Mouse (Mus musculus): ENCODE measurements at regions not wholly inside any gene's neighbourhood (a gene's known extent, or its start where the extent isn't known, plus 50 kb on each side); places are given as distances from the start of the nearest gene placed in this dataset.

- no peaks in the 10 kb centered on the region for H3K9me3 ChIP-seq (replicated peaks; ENCODE audit: insufficient read depth, low read length)
- TF ChIP-seq SIN3A (IDR thresholded peaks at IDR 0.05; ENCODE audit: low read length) (no peak), POLR2AphosphoS2 (IDR thresholded peaks at IDR 0.05; ENCODE audit: low read length) (no peak), JUND (IDR thresholded peaks at IDR 0.05; ENCODE audit: low read depth, low read length) (no peak), ZMIZ1 (IDR thresholded peaks at IDR 0.05; ENCODE audit: low read depth, low read length) (no peak), MEF2A (IDR thresholded peaks at IDR 0.05; ENCODE audit: extremely low read depth, insufficient replicate concordance, low read depth, low read length, poor library complexity, severe bottlenecking) (no peak), CTCF (IDR thresholded peaks at IDR 0.05 in 2 of 3, conservative IDR thresholded peaks at IDR 0.05 in 1 of 3; ENCODE audit: control insufficient read depth in 1 of 3, insufficient read depth in 1 of 3, low read depth in 2 of 3, low read length in 3 of 3, poor library complexity in 1 of 3, severe bottlenecking in 1 of 3) (no peak), MAZ (IDR thresholded peaks at IDR 0.05; ENCODE audit: low read depth, low read length) (no peak), RCOR1 (IDR thresholded peaks at IDR 0.05; ENCODE audit: low read depth, low read length) (no peak), BHLHE40 (IDR thresholded peaks at IDR 0.05; ENCODE audit: borderline replicate concordance, low read depth, low read length) (no peak), CHD2 (IDR thresholded peaks at IDR 0.05; ENCODE audit: low read length) (no peak), POLR2AphosphoS5 (IDR thresholded peaks at IDR 0.05; ENCODE audit: borderline replicate concordance, low read depth, low read length) (no peak), MYC (IDR thresholded peaks at IDR 0.05; ENCODE audit: low read depth, low read length) (no peak), TAL1 (IDR thresholded peaks at IDR 0.05; ENCODE audit: low read length) (no peak), KAT2A (conservative IDR thresholded peaks at IDR 0.05; ENCODE audit: low read depth, low read length) (no peak), GATA1 (IDR thresholded peaks at IDR 0.05; ENCODE audit: low read depth, low read length) (no peak), NELFE (IDR thresholded peaks at IDR 0.05; ENCODE audit: low read depth, low read length) (no peak), RAD21 (IDR thresholded peaks at IDR 0.05; ENCODE audit: low read depth, low read length) (no peak), HCFC1 (IDR thresholded peaks at IDR 0.05; ENCODE audit: low read depth, low read length) (no peak), ZNF384 (IDR thresholded peaks at IDR 0.05; ENCODE audit: low read depth, low read length) (no peak)
- no peak for DNase-seq (ENCODE audit: low read depth, low spot score)
- no peak overlapping the region for H3K9ac ChIP-seq (ENCODE audit: control insufficient read depth, low read depth, low read length, poor library complexity, severe bottlenecking)
- H3K36me3 ChIP-seq (ENCODE audit: control insufficient read depth in 1 of 2, insufficient read depth in 2 of 2, low read length in 2 of 2) = no peaks in the 10 kb centered on the region
- no peak overlapping the region for H3K27ac ChIP-seq (ENCODE audit: control insufficient read depth, low read depth, low read length)
- H3K27me3 ChIP-seq (ENCODE audit: control insufficient read depth in 1 of 2, insufficient read depth in 2 of 2, low read length in 2 of 2) = no peaks in the 10 kb centered on the region
- H3K4me3 ChIP-seq (ENCODE audit: control insufficient read depth in 1 of 2, insufficient read depth in 1 of 2, low read depth in 2 of 2, low read length in 2 of 2) = no peak overlapping the region
- H3K79me2 ChIP-seq (ENCODE audit: control insufficient read depth, insufficient read depth, low read length, poor library complexity) = no peaks in the 10 kb centered on the region
- no peaks in the 10 kb centered on the region for H3K4me1 ChIP-seq (ENCODE audit: control insufficient read depth in 1 of 2, insufficient read depth in 2 of 2, low read length in 2 of 2)
Observed at GRCm38 (mm10) chr6:147793811-147794210, 253.2 kb upstream of the Far2 start.

GRCm38 (mm10) chr6:147794351-147794750, 252.7 kb upstream of the Far2 start:
- no peak overlapping the region for H3K9ac ChIP-seq (ENCODE audit: control insufficient read depth, low read depth, low read length, poor library complexity, severe bottlenecking)
- no peak for DNase-seq (ENCODE audit: low read depth, low spot score)
- no peak overlapping the region for H3K4me3 ChIP-seq (ENCODE audit: control insufficient read depth in 1 of 2, insufficient read depth in 1 of 2, low read depth in 2 of 2, low read length in 2 of 2)
- no peaks in the 10 kb centered on the region for H3K9me3 ChIP-seq (replicated peaks; ENCODE audit: insufficient read depth, low read length)
- H3K36me3 ChIP-seq (ENCODE audit: control insufficient read depth in 1 of 2, insufficient read depth in 2 of 2, low read length in 2 of 2) = no peaks in the 10 kb centered on the region
- no peaks in the 10 kb centered on the region for H3K27me3 ChIP-seq (ENCODE audit: control insufficient read depth in 1 of 2, insufficient read depth in 2 of 2, low read length in 2 of 2)
- H3K79me2 ChIP-seq (ENCODE audit: control insufficient read depth, insufficient read depth, low read length, poor library complexity) = no peaks in the 10 kb centered on the region
- H3K27ac ChIP-seq (ENCODE audit: control insufficient read depth, low read depth, low read length) = no peak overlapping the region
- no peaks in the 10 kb centered on the region for H3K4me1 ChIP-seq (ENCODE audit: control insufficient read depth in 1 of 2, insufficient read depth in 2 of 2, low read length in 2 of 2)
- TF ChIP-seq HCFC1 (IDR thresholded peaks at IDR 0.05; ENCODE audit: low read depth, low read length) = no peak
- no peak for TF ChIP-seq USF1 (IDR thresholded peaks at IDR 0.05; ENCODE audit: low read depth, low read length)
